Mouse (Mus musculus) cerebellum, adult 2 months (tissue): ENCODE results near the gene Fign.

ENCODE experiments used
- CTCF ChIP-seq: fragments of 200-500 bp; IDR thresholded peaks from 2 replicates; pipeline ENCODE4 v1.5.1; 2011; ENCODE audit warnings: low read depth, mild to moderate bottlenecking, control low read depth, low read length, moderate library complexity, borderline replicate concordance; ENCODE audit not compliant: insufficient read depth
- POLR2A ChIP-seq: fragments of 200-500 bp; IDR thresholded peaks from 2 replicates; pipeline ENCODE4 v1.6.1; 2011; ENCODE audit warnings: low read length, control low read depth, borderline replicate concordance; ENCODE audit not compliant: insufficient read depth

DNA sequence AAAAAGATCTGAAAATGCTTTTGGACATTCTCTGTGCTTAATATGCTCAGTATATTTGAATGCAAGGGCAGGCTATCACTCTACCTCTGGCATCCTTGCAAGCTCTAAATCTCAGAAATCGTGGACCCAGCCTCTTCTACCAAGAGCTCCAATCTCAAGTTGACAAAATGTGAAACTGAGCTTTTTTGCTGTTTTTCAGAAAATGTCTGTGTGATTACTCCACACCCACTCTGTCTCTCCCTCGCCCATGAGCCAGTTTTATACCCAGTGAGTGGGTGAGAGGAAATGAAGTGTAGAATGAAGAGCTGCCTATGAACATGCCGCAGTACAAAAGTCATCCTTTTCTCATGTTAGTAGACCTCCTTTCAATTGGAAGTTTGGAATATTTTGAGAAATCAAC is 13.3 kb upstream of the Fign start:
- TF ChIP-seq POLR2A = no peak
- TF ChIP-seq CTCF = no peak
